Mouse (Mus musculus): ENCODE data around the gene Pdhx.

Pdhx gene

GRCm38 (mm10) chr2:103073219-103073982, at the start of gene Pdhx, which contains the start of gene Apip:
TSS of gene Pdhx (minus strand) at chr2:103073513.
TSS of gene Apip (plus strand) at chr2:103073675.
- DNase-seq (ENCODE audit: low spot score) = peak; percentile 99

GRCm38 (mm10) chr2:103119197-103119854, 46.0 kb upstream of the Pdhx start:
- DNase-seq (ENCODE audit: low spot score) = no peak

GRCm38 (mm10) chr2:103118324-103119196, 45.2 kb upstream of the Pdhx start:
- no peak for DNase-seq (ENCODE audit: low spot score)

- DNase-seq (ENCODE audit: low spot score) = no peak
Observed at GRCm38 (mm10) chr2:103117212-103117611, 43.9 kb upstream of the Pdhx start.

GRCm38 (mm10) chr2:103111669-103112068, 38.4 kb upstream of the Pdhx start:
- no peak for DNase-seq (ENCODE audit: low spot score)

- DNase-seq (ENCODE audit: low spot score) = no peak
Observed at GRCm38 (mm10) chr2:103106172-103106571, 32.9 kb upstream of the Pdhx start.

GRCm38 (mm10) chr2:103102595-103102994, 29.3 kb upstream of the Pdhx start:
- DNase-seq (ENCODE audit: low spot score) = no peak

GRCm38 (mm10) chr2:103089521-103089920, 16.2 kb upstream of the Pdhx start:
- no peak for DNase-seq (ENCODE audit: low spot score)

GRCm38 (mm10) chr2:103088099-103088498, 14.8 kb upstream of the Pdhx start:
- DNase-seq (ENCODE audit: low spot score) = no peak

- no peak for DNase-seq (ENCODE audit: low spot score)
Observed at GRCm38 (mm10) chr2:103086432-103086831, 13.1 kb upstream of the Pdhx start.

- no peak for DNase-seq (ENCODE audit: low spot score)
Observed at GRCm38 (mm10) chr2:103085633-103086032, 12.3 kb upstream of the Pdhx start.

- DNase-seq (ENCODE audit: low spot score) = no peak
Observed at GRCm38 (mm10) chr2:103084451-103084850, 11.1 kb upstream of the Pdhx start.

GRCm38 (mm10) chr2:103082853-103083252, 9.5 kb upstream of the Pdhx start:
- no peak for DNase-seq (ENCODE audit: low spot score)

- DNase-seq (ENCODE audit: low spot score) = no peak
Observed at GRCm38 (mm10) chr2:103081706-103082105, 8.4 kb upstream of the Pdhx start.

GRCm38 (mm10) chr2:103081117-103081516, 7.8 kb upstream of the Pdhx start:
- DNase-seq (ENCODE audit: low spot score) = no peak

- no peak for DNase-seq (ENCODE audit: low spot score)
Observed at GRCm38 (mm10) chr2:103070586-103070985, 2.7 kb downstream of the Pdhx start.

GRCm38 (mm10) chr2:103069752-103070405, 3.4 kb downstream of the Pdhx start:
- no peak for DNase-seq (ENCODE audit: low spot score)

GRCm38 (mm10) chr2:103068602-103069001, 4.7 kb downstream of the Pdhx start:
- DNase-seq (ENCODE audit: low spot score) = no peak

GRCm38 (mm10) chr2:103067552-103068207, 5.6 kb downstream of the Pdhx start:
- DNase-seq (ENCODE audit: low spot score) = no peak

- DNase-seq (ENCODE audit: low spot score) = no peak
Observed at GRCm38 (mm10) chr2:103066683-103067551, 6.4 kb downstream of the Pdhx start.
